Mouse (Mus musculus): ENCODE measurements at regions not wholly inside any gene's neighbourhood (a gene's known extent, or its start where the extent isn't known, plus 50 kb on each side); places are given as distances from the start of the nearest gene placed in this dataset.

- no peak for DNase-seq (ENCODE audit: low read depth, low spot score)
- Histone ChIP-seq H3K9ac (ENCODE audit: control insufficient read depth, low read depth, low read length, poor library complexity, severe bottlenecking) (no peak overlapping the region), H3K4me1 (ENCODE audit: control insufficient read depth in 1 of 2, insufficient read depth in 2 of 2, low read length in 2 of 2) (no peaks in the 10 kb centered on the region), H3K27me3 (ENCODE audit: control insufficient read depth in 1 of 2, insufficient read depth in 2 of 2, low read length in 2 of 2) (no peaks in the 10 kb centered on the region), H3K79me2 (ENCODE audit: control insufficient read depth, insufficient read depth, low read length, poor library complexity) (no peaks in the 10 kb centered on the region), H3K4me3 (ENCODE audit: control insufficient read depth in 1 of 2, insufficient read depth in 1 of 2, low read depth in 2 of 2, low read length in 2 of 2) (no peak overlapping the region), H3K27ac (ENCODE audit: control insufficient read depth, low read depth, low read length) (no peak overlapping the region), H3K36me3 (ENCODE audit: control insufficient read depth in 1 of 2, insufficient read depth in 2 of 2, low read length in 2 of 2) (no peaks in the 10 kb centered on the region), H3K9me3 (replicated peaks; ENCODE audit: insufficient read depth, low read length) (no peaks in the 10 kb centered on the region)
- TF ChIP-seq JUND (IDR thresholded peaks at IDR 0.05; ENCODE audit: low read depth, low read length): no peak
- TF ChIP-seq MAZ (IDR thresholded peaks at IDR 0.05; ENCODE audit: low read depth, low read length): no peak
- TF ChIP-seq CHD1 (IDR thresholded peaks at IDR 0.05; ENCODE audit: low read depth, low read length): no peak
- no peak for TF ChIP-seq TAL1 (IDR thresholded peaks at IDR 0.05; ENCODE audit: low read length)
Observed at GRCm38 (mm10) chr3:147080197-147080596, 228.0 kb downstream of the Ttll7 start.

- no peak for DNase-seq (ENCODE audit: low read depth, low spot score)
- H3K9ac ChIP-seq (ENCODE audit: control insufficient read depth, low read depth, low read length, poor library complexity, severe bottlenecking): no peak overlapping the region
- H3K79me2 ChIP-seq (ENCODE audit: control insufficient read depth, insufficient read depth, low read length, poor library complexity): no peaks in the 10 kb centered on the region
- TF ChIP-seq KAT2A (conservative IDR thresholded peaks at IDR 0.05; ENCODE audit: low read depth, low read length): no peak
- TF ChIP-seq CHD2 (IDR thresholded peaks at IDR 0.05; ENCODE audit: low read length): no peak
- TF ChIP-seq CTCF (IDR thresholded peaks at IDR 0.05 in 2 of 3, conservative IDR thresholded peaks at IDR 0.05 in 1 of 3; ENCODE audit: control insufficient read depth in 1 of 3, insufficient read depth in 1 of 3, low read depth in 2 of 3, low read length in 3 of 3, poor library complexity in 1 of 3, severe bottlenecking in 1 of 3): no peak
- no peak for TF ChIP-seq TBP (IDR thresholded peaks at IDR 0.05; ENCODE audit: low read depth, low read length)
- no peak for TF ChIP-seq CHD1 (IDR thresholded peaks at IDR 0.05; ENCODE audit: low read depth, low read length)
- TF ChIP-seq MYC (IDR thresholded peaks at IDR 0.05; ENCODE audit: low read depth, low read length): no peak
- no peak for TF ChIP-seq MXI1 (IDR thresholded peaks at IDR 0.05; ENCODE audit: low read depth, low read length)
- TF ChIP-seq SMC3 (IDR thresholded peaks at IDR 0.05; ENCODE audit: low read depth, low read length): no peak
- no peak for TF ChIP-seq NELFE (IDR thresholded peaks at IDR 0.05; ENCODE audit: low read depth, low read length)
- TF ChIP-seq RCOR1 (IDR thresholded peaks at IDR 0.05; ENCODE audit: low read depth, low read length): no peak
- no peak for TF ChIP-seq USF1 (IDR thresholded peaks at IDR 0.05; ENCODE audit: low read depth, low read length)
- H3K4me3 ChIP-seq (ENCODE audit: control insufficient read depth in 1 of 2, insufficient read depth in 1 of 2, low read depth in 2 of 2, low read length in 2 of 2): no peak overlapping the region
- no peak overlapping the region for H3K27ac ChIP-seq (ENCODE audit: control insufficient read depth, low read depth, low read length)
- no peaks in the 10 kb centered on the region for H3K4me1 ChIP-seq (ENCODE audit: control insufficient read depth in 1 of 2, insufficient read depth in 2 of 2, low read length in 2 of 2)
- no peaks in the 10 kb centered on the region for H3K9me3 ChIP-seq (replicated peaks; ENCODE audit: insufficient read depth, low read length)
- no peaks in the 10 kb centered on the region for H3K27me3 ChIP-seq (ENCODE audit: control insufficient read depth in 1 of 2, insufficient read depth in 2 of 2, low read length in 2 of 2)
- no peaks in the 10 kb centered on the region for H3K36me3 ChIP-seq (ENCODE audit: control insufficient read depth in 1 of 2, insufficient read depth in 2 of 2, low read length in 2 of 2)
Observed at GRCm38 (mm10) chr3:147080768-147081448, 228.7 kb downstream of the Ttll7 start.

GRCm38 (mm10) chr3:147081763-147082162 is 229.6 kb downstream of the Ttll7 start:
- H3K9ac ChIP-seq (ENCODE audit: control insufficient read depth, low read depth, low read length, poor library complexity, severe bottlenecking): no peak overlapping the region
- H3K4me1 ChIP-seq (ENCODE audit: control insufficient read depth in 1 of 2, insufficient read depth in 2 of 2, low read length in 2 of 2): no peaks in the 10 kb centered on the region
- no peaks in the 10 kb centered on the region for H3K79me2 ChIP-seq (ENCODE audit: control insufficient read depth, insufficient read depth, low read length, poor library complexity)
- no peak overlapping the region for H3K4me3 ChIP-seq (ENCODE audit: control insufficient read depth in 1 of 2, insufficient read depth in 1 of 2, low read depth in 2 of 2, low read length in 2 of 2)
- no peaks in the 10 kb centered on the region for H3K36me3 ChIP-seq (ENCODE audit: control insufficient read depth in 1 of 2, insufficient read depth in 2 of 2, low read length in 2 of 2)
- H3K27ac ChIP-seq (ENCODE audit: control insufficient read depth, low read depth, low read length): no peak overlapping the region
- DNase-seq (ENCODE audit: low read depth, low spot score): no peak
- TF ChIP-seq UBTF (IDR thresholded peaks at IDR 0.05; ENCODE audit: borderline replicate concordance, insufficient read depth, low read depth, low read length) (no peak), POLR2A (IDR thresholded peaks at IDR 0.05; ENCODE audit: control insufficient read depth in 1 of 2, insufficient read depth in 1 of 2, low read depth in 1 of 2, low read length in 2 of 2, poor library complexity in 1 of 2) (no peak), E2F4 (IDR thresholded peaks at IDR 0.05; ENCODE audit: borderline replicate concordance, low read depth, low read length) (no peak), JUND (IDR thresholded peaks at IDR 0.05; ENCODE audit: low read depth, low read length) (no peak)
- H3K9me3 ChIP-seq (replicated peaks; ENCODE audit: insufficient read depth, low read length): no peaks in the 10 kb centered on the region
- H3K27me3 ChIP-seq (ENCODE audit: control insufficient read depth in 1 of 2, insufficient read depth in 2 of 2, low read length in 2 of 2): no peaks in the 10 kb centered on the region

All from MEL (cell line).